13 mouse cellular contexts compared by ENCODE assay signal in the genomic region with DNA sequence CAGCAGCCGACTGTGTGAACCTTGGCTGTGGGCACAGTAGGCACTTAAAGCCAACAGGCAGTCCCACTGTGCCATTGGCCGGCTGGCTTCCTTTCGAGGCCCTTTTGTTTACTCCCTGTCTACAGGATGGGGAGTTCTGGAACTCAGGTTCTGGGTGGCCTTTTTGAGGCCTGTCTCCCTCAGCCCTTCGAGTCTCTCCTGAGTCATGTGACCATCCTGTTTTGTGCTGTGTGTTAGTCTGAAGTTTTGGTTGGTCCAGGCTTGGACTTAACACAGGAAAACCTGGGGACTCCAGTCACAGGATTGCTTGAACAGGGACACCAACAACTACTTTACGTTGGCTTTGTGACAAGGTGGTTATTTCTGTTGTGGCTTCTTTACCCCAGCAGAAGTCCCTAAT. TPM values are rescaled to one million over a fixed set of nuclear protein-coding genes. Genes with fewer than 3 reads are reported as not detected.
DNase-seq lines count a peak whose midpoint lies in the region; ATAC-seq and TF ChIP-seq lines count a peak whose summit lies in the region.
"Had no signal": no experiment of that assay in that cellular context is flagged by ENCODE, and none has a peak within 500 bp of the region (broad histone marks: within the 10 kb centered on the region; RNA-seq: fewer than 3 reads in every experiment).

No protein-coding gene starts in this region.

- no peak overlapping the region for H3K4me2 ChIP-seq in heart, embryonic 12.5 days
- peak overlapping the region; percentile 29 for H3K4me2 ChIP-seq in neural tube, embryonic 13.5 days
- no peak overlapping the region for H3K4me2 ChIP-seq in neural tube, embryonic 15.5 days
- 0 out of 2 replicates have a peak overlapping the region, but pooled peaks have one; percentile 14 for H3K4me2 ChIP-seq in forebrain, embryonic 15.5 days (replicated peaks)
- H3K4me2 ChIP-seq in myocyte (ENCODE audit: low read depth): no peak overlapping the region
- H3K4me2 ChIP-seq: heart, embryonic 13.5 days had no signal

- H3K4me3 ChIP-seq in heart, embryonic 12.5 days: no peak overlapping the region
- H3K4me3 ChIP-seq in heart, embryonic 10.5 days: no peak overlapping the region
- H3K4me3 ChIP-seq in neural tube, embryonic 13.5 days: peak overlapping the region; percentile 4; the same call in 1 of the 2 replicates
- H3K4me3 ChIP-seq in neural tube, embryonic 15.5 days (replicated peaks): no peak overlapping the region
- H3K4me3 ChIP-seq in forebrain, embryonic 15.5 days: no peak overlapping the region
- H3K4me3 ChIP-seq in myocyte: no peak overlapping the region
- H3K4me3 ChIP-seq: erythroblast, embryonic 14.5 days; heart, embryonic 13.5 days had no signal

- no peak for DNase-seq in heart, embryonic 10.5 days (ENCODE audit: low spot score)
- DNase-seq in lung, postnatal 14 days: no peak
- DNase-seq: cerebellum, adult 18-20 months; spleen, adult 18-20 months had no signal

- WGBS in heart, embryonic 12.5 days: 72% methylated on average over 5 of the region's 5 CpGs
- WGBS in heart, embryonic 10.5 days: 80% methylated on average over 5 of the region's 5 CpGs
- 70% methylated on average over 5 of the region's 5 CpGs for WGBS in neural tube, embryonic 13.5 days
- whole genome bisulfite sequencing in neural tube, embryonic 15.5 days: 70% methylated on average over 5 of the region's 5 CpGs
- 55% methylated on average over 5 of the region's 5 CpGs for WGBS in forebrain, embryonic 15.5 days

- H3K27ac ChIP-seq in heart, embryonic 12.5 days (ENCODE audit: poor library complexity, severe bottlenecking): no peak overlapping the region
- H3K27ac ChIP-seq in heart, embryonic 10.5 days: no peak overlapping the region
- no peak overlapping the region for H3K27ac ChIP-seq in neural tube, embryonic 13.5 days (replicated peaks)
- H3K27ac ChIP-seq in neural tube, embryonic 15.5 days (replicated peaks): no peak overlapping the region
- no peak overlapping the region for H3K27ac ChIP-seq in forebrain, embryonic 15.5 days (replicated peaks)
- H3K27ac ChIP-seq: heart, embryonic 13.5 days; stomach, postnatal 0 days had no signal

- peak overlapping the region; percentile 15; the same call in 1 of the 2 replicates for H3K9ac ChIP-seq in heart, embryonic 12.5 days
- H3K9ac ChIP-seq in neural tube, embryonic 13.5 days: peak overlapping the region; percentile 44
- H3K9ac ChIP-seq in neural tube, embryonic 15.5 days (replicated peaks): no peak overlapping the region
- no peak overlapping the region for H3K9ac ChIP-seq in forebrain, embryonic 15.5 days (replicated peaks)
- H3K9ac ChIP-seq: heart, embryonic 13.5 days had no signal

- no peaks in the 10 kb centered on the region for H3K27me3 ChIP-seq in heart, embryonic 12.5 days (replicated peaks)
- no peaks in the 10 kb centered on the region for H3K27me3 ChIP-seq in heart, embryonic 10.5 days (ENCODE audit: insufficient read depth, poor library complexity, severe bottlenecking)
- no peaks in the 10 kb centered on the region for H3K27me3 ChIP-seq in neural tube, embryonic 13.5 days
- H3K27me3 ChIP-seq in neural tube, embryonic 15.5 days (replicated peaks): no peaks in the 10 kb centered on the region
- H3K27me3 ChIP-seq in forebrain, embryonic 15.5 days: no peaks in the 10 kb centered on the region
- no peaks in the 10 kb centered on the region for H3K27me3 ChIP-seq in myocyte (ENCODE audit: control insufficient read depth, insufficient read depth, insufficient read length)
- H3K27me3 ChIP-seq: heart, embryonic 13.5 days had no signal

- peaks cover 39% of the 10 kb centered on the region for H3K4me1 ChIP-seq in heart, embryonic 12.5 days (replicated peaks)
- peaks cover 43% of the 10 kb centered on the region for H3K4me1 ChIP-seq in heart, embryonic 10.5 days
- H3K4me1 ChIP-seq in neural tube, embryonic 13.5 days (replicated peaks): peaks cover 67% of the 10 kb centered on the region
- peaks cover 68% of the 10 kb centered on the region for H3K4me1 ChIP-seq in neural tube, embryonic 15.5 days
- H3K4me1 ChIP-seq in forebrain, embryonic 15.5 days: peaks cover 45% of the 10 kb centered on the region

- no peak overlapping the region for H3ac ChIP-seq in myocyte (ENCODE audit: control insufficient read depth, insufficient read length)

- peaks cover 37% of the 10 kb centered on the region for H3K79me2 ChIP-seq in myocyte (ENCODE audit: control insufficient read depth, insufficient read depth)

- TF ChIP-seq POLR2A in myocyte (IDR thresholded peaks at IDR 0.05; ENCODE audit: insufficient read length, low read depth): no peak

- H3K9me3 ChIP-seq in heart, embryonic 12.5 days (replicated peaks): no peaks in the 10 kb centered on the region
- H3K9me3 ChIP-seq in heart, embryonic 10.5 days: no peaks in the 10 kb centered on the region
- no peaks in the 10 kb centered on the region for H3K9me3 ChIP-seq in neural tube, embryonic 13.5 days
- H3K9me3 ChIP-seq in neural tube, embryonic 15.5 days (replicated peaks): no peaks in the 10 kb centered on the region
- H3K9me3 ChIP-seq in forebrain, embryonic 15.5 days: no peaks in the 10 kb centered on the region
- H3K9me3 ChIP-seq: heart, embryonic 13.5 days had no signal

- H3K36me3 ChIP-seq in heart, embryonic 12.5 days: peaks cover 79% of the 10 kb centered on the region
- peaks cover 87% of the 10 kb centered on the region for H3K36me3 ChIP-seq in heart, embryonic 10.5 days
- peaks cover 78% of the 10 kb centered on the region for H3K36me3 ChIP-seq in neural tube, embryonic 13.5 days
- peaks cover 69% of the 10 kb centered on the region for H3K36me3 ChIP-seq in neural tube, embryonic 15.5 days
- peaks cover 67% of the 10 kb centered on the region for H3K36me3 ChIP-seq in forebrain, embryonic 15.5 days
- peaks cover 21% of the 10 kb centered on the region for H3K36me3 ChIP-seq in myocyte (ENCODE audit: control insufficient read depth, insufficient read depth)

- no peak for ATAC-seq in heart, embryonic 12.5 days (ENCODE audit: insufficient number of reproducible peaks, low FRiP score)
- ATAC-seq in neural tube, embryonic 13.5 days (ENCODE audit: low read depth): no peak
- ATAC-seq in neural tube, embryonic 15.5 days (ENCODE audit: low FRiP score): no peak
- no peak for ATAC-seq in forebrain, embryonic 15.5 days (replicated peaks)
- ATAC-seq in frontal cortex, adult (ENCODE audit: low TSS enrichment): no peak

TF ChIP-seq in myocyte, 11 proteins besides CTCF, POLR2A, EP300 and RAD21:
- TF ChIP-seq USF1 (IDR thresholded peaks at IDR 0.05; ENCODE audit: low read depth): peak; percentile 26
- TF ChIP-seq E2F4 (IDR thresholded peaks at IDR 0.05; ENCODE audit: insufficient read depth): no peak
TF ChIP-seq in myocyte: peak in this region for 1.

RNA-seq across cellular contexts. Expression of a gene that starts 7.4 kb away (rescaled TPM):
- 35.6 and 39.5 TPM in 2 replicates for polyA plus RNA-seq in heart, embryonic 12.5 days (2016; fragmentation: Nextera tagmentation; extraction: Ambion mirVana)
- 32.0 and 49.1 TPM in 2 replicates for polyA plus RNA-seq in heart, embryonic 10.5 days (2016; fragmentation: Nextera tagmentation; extraction: Ambion mirVana)
- polyA plus RNA-seq in neural tube, embryonic 13.5 days (2015; fragmentation: Nextera tagmentation; extraction: Ambion mirVana): 62.2 and 69.6 TPM in 2 replicates
- polyA plus RNA-seq in neural tube, embryonic 15.5 days (2015; fragmentation: Nextera tagmentation; extraction: Ambion mirVana): 39.5 and 49.2 TPM in 2 replicates
- polyA plus RNA-seq in forebrain, embryonic 15.5 days (2015; fragmentation: Nextera tagmentation; extraction: Ambion mirVana): 63.5 and 66.2 TPM in 2 replicates
- 14.5 TPM for polyA plus RNA-seq in myocyte (2012; fragmentation: generic; extraction: Trizol)

RNA-seq across cellular contexts. Expression of a gene that starts 29.8 kb away (rescaled TPM):
- polyA plus RNA-seq in heart, embryonic 12.5 days (2016; fragmentation: Nextera tagmentation; extraction: Ambion mirVana): 159 and 171 TPM in 2 replicates
- polyA plus RNA-seq in heart, embryonic 10.5 days (2016; fragmentation: Nextera tagmentation; extraction: Ambion mirVana): 217 and 263 TPM in 2 replicates
- 231 and 270 TPM in 2 replicates for polyA plus RNA-seq in neural tube, embryonic 13.5 days (2015; fragmentation: Nextera tagmentation; extraction: Ambion mirVana)
- 194 and 208 TPM in 2 replicates for polyA plus RNA-seq in neural tube, embryonic 15.5 days (2015; fragmentation: Nextera tagmentation; extraction: Ambion mirVana)
- polyA plus RNA-seq in forebrain, embryonic 15.5 days (2015; fragmentation: Nextera tagmentation; extraction: Ambion mirVana): 249 and 257 TPM in 2 replicates
- 109 TPM for polyA plus RNA-seq in myocyte (2012; fragmentation: generic; extraction: Trizol)

RNA-seq across cellular contexts. Expression of a gene that starts 34.1 kb away (rescaled TPM):
- polyA plus RNA-seq in heart, embryonic 12.5 days (2016; fragmentation: Nextera tagmentation; extraction: Ambion mirVana): 20.2 and 21.3 TPM in 2 replicates
- 7.9 and 9.5 TPM in 2 replicates for polyA plus RNA-seq in heart, embryonic 10.5 days (2016; fragmentation: Nextera tagmentation; extraction: Ambion mirVana)
- polyA plus RNA-seq in neural tube, embryonic 13.5 days (2015; fragmentation: Nextera tagmentation; extraction: Ambion mirVana): 26.5 and 29.7 TPM in 2 replicates
- polyA plus RNA-seq in neural tube, embryonic 15.5 days (2015; fragmentation: Nextera tagmentation; extraction: Ambion mirVana): 28.7 and 35.3 TPM in 2 replicates
- 34.4 and 36.6 TPM in 2 replicates for polyA plus RNA-seq in forebrain, embryonic 15.5 days (2015; fragmentation: Nextera tagmentation; extraction: Ambion mirVana)
- polyA plus RNA-seq in myocyte (2012; fragmentation: generic; extraction: Trizol): 5.8 TPM

Comparison
In these comparisons a context has a peak if more than half of its experiments do, and no peak if none do; other contexts are left out.
1. H3K4me2 ChIP-seq: peak in neural tube, embryonic 13.5 days (single experiment) and forebrain, embryonic 15.5 days (single experiment); none in heart, embryonic 12.5 days (single experiment), neural tube, embryonic 15.5 days (single experiment) and myocyte (single experiment).
2. H3K9ac ChIP-seq: peak in heart, embryonic 12.5 days (single experiment) and neural tube, embryonic 13.5 days (single experiment); none in neural tube, embryonic 15.5 days (single experiment) and forebrain, embryonic 15.5 days (single experiment).